Mouse (Mus musculus): Measurements from ENCODE around the gene Ldlrad3. TPM values are rescaled to one million over a fixed set of nuclear protein-coding genes. Genes with fewer than 3 reads are reported as not detected.

Ldlrad3 gene
- polyA plus RNA-seq, 1 experiment from 2014 or later: 50.0 TPM

- H3K9ac ChIP-seq (ENCODE audit: low read length): no peak overlapping the region
- no peak for ATAC-seq (ENCODE audit: insufficient read depth, low FRiP score)
- no peak overlapping the region for H3K27ac ChIP-seq (ENCODE audit: low read length)
- H3K27me3 ChIP-seq (ENCODE audit: control insufficient read depth, insufficient read depth, low read length): no peaks in the 10 kb centered on the region
- no peaks in the 10 kb centered on the region for H3K36me3 ChIP-seq (ENCODE audit: control insufficient read depth, insufficient read depth, low read length)
- H3K4me2 ChIP-seq (ENCODE audit: low read depth, low read length): no peak overlapping the region
- no peak overlapping the region for H3K4me3 ChIP-seq (replicated peaks; ENCODE audit: low read length)
- no peaks in the 10 kb centered on the region for H3K4me1 ChIP-seq (ENCODE audit: control insufficient read depth, insufficient read depth, low read length)
- WGBS: 88% methylated on average over 7 of the region's 7 CpGs
- no peaks in the 10 kb centered on the region for H3K9me3 ChIP-seq (replicated peaks; ENCODE audit: control insufficient read depth, low read length)
These were observed 123.2 kb downstream of the Ldlrad3 start for GRCm38 (mm10) chr2:102062861-102063468.

GRCm38 (mm10) chr2:102061921-102062320, 124.3 kb downstream of the Ldlrad3 start:
- Histone ChIP-seq H3K9ac (ENCODE audit: low read length) (no peak overlapping the region), H3K27ac (ENCODE audit: low read length) (no peak overlapping the region), H3K9me3 (replicated peaks; ENCODE audit: control insufficient read depth, low read length) (no peaks in the 10 kb centered on the region), H3K27me3 (ENCODE audit: control insufficient read depth, insufficient read depth, low read length) (no peaks in the 10 kb centered on the region), H3K4me1 (ENCODE audit: control insufficient read depth, insufficient read depth, low read length) (no peaks in the 10 kb centered on the region; the same call in 1 of the 2 replicates), H3K4me2 (ENCODE audit: low read depth, low read length) (no peak overlapping the region), H3K4me3 (replicated peaks; ENCODE audit: low read length) (no peak overlapping the region), H3K36me3 (ENCODE audit: control insufficient read depth, insufficient read depth, low read length) (no peaks in the 10 kb centered on the region)
- ATAC-seq (ENCODE audit: insufficient read depth, low FRiP score): no peak
- WGBS: 78% methylated on average over 8 of the region's 8 CpGs

- H3K9ac ChIP-seq (ENCODE audit: low read length): no peak overlapping the region
- 85% methylated on average over 12 of the region's 12 CpGs for WGBS
- H3K27me3 ChIP-seq (ENCODE audit: control insufficient read depth, insufficient read depth, low read length): no peaks in the 10 kb centered on the region
- H3K27ac ChIP-seq (ENCODE audit: low read length): no peak overlapping the region; the same call in 1 of the 2 replicates
- H3K36me3 ChIP-seq (ENCODE audit: control insufficient read depth, insufficient read depth, low read length): no peaks in the 10 kb centered on the region
- H3K4me2 ChIP-seq (ENCODE audit: low read depth, low read length): no peak overlapping the region
- no peak for ATAC-seq (ENCODE audit: insufficient read depth, low FRiP score)
- H3K4me1 ChIP-seq (ENCODE audit: control insufficient read depth, insufficient read depth, low read length): no peaks in the 10 kb centered on the region; the same call in 1 of the 2 replicates
- H3K4me3 ChIP-seq (replicated peaks; ENCODE audit: low read length): no peak overlapping the region
- no peaks in the 10 kb centered on the region for H3K9me3 ChIP-seq (replicated peaks; ENCODE audit: control insufficient read depth, low read length)
These were observed 128.4 kb downstream of the Ldlrad3 start for GRCm38 (mm10) chr2:102057746-102058145.

- Histone ChIP-seq H3K4me3 (replicated peaks; ENCODE audit: low read length) (no peak overlapping the region), H3K9ac (ENCODE audit: low read length) (no peak overlapping the region), H3K27me3 (ENCODE audit: control insufficient read depth, insufficient read depth, low read length) (no peaks in the 10 kb centered on the region), H3K36me3 (ENCODE audit: control insufficient read depth, insufficient read depth, low read length) (no peaks in the 10 kb centered on the region), H3K9me3 (replicated peaks; ENCODE audit: control insufficient read depth, low read length) (no peaks in the 10 kb centered on the region), H3K4me1 (ENCODE audit: control insufficient read depth, insufficient read depth, low read length) (no peaks in the 10 kb centered on the region; the same call in 1 of the 2 replicates), H3K27ac (ENCODE audit: low read length) (peak overlapping the region; percentile 46), H3K4me2 (ENCODE audit: low read depth, low read length) (no peak overlapping the region)
- ATAC-seq (ENCODE audit: insufficient read depth, low FRiP score): 0 out of 2 replicates have a peak, but pooled peaks have one; percentile 13
- WGBS: 36% methylated on average over 9 of the region's 9 CpGs
These were observed 129.0 kb downstream of the Ldlrad3 start for GRCm38 (mm10) chr2:102057029-102057685.

DNA sequence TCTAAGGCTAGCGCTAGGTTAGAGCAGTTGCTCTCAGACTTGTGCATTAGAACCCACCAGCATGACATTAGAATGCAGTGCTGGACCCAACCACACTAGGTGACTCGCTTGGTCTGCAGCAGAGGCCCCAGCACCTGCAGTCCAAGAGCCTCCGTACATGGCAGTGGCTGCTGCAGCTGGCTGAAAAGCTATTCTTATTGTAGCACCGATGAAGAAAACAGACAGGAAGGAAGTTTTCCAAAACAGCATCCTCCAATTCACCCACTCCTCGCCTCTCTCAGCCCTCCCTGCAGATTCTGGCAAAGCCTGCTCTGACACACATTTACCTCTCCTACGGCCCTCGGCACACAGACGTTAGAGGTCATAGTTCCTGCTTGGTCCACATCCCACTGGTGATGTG, 130.0 kb downstream of the Ldlrad3 start:
- no peak overlapping the region for H3K27ac ChIP-seq (ENCODE audit: low read length)
- WGBS: 78% methylated on average over 8 of the region's 8 CpGs
- H3K4me3 ChIP-seq (replicated peaks; ENCODE audit: low read length): no peak overlapping the region
- H3K36me3 ChIP-seq (ENCODE audit: control insufficient read depth, insufficient read depth, low read length): no peaks in the 10 kb centered on the region
- no peaks in the 10 kb centered on the region; the same call in 1 of the 2 replicates for H3K4me1 ChIP-seq (ENCODE audit: control insufficient read depth, insufficient read depth, low read length)
- no peaks in the 10 kb centered on the region for H3K27me3 ChIP-seq (ENCODE audit: control insufficient read depth, insufficient read depth, low read length)
- no peak overlapping the region for H3K4me2 ChIP-seq (ENCODE audit: low read depth, low read length)
- no peak overlapping the region for H3K9ac ChIP-seq (ENCODE audit: low read length)
- no peaks in the 10 kb centered on the region for H3K9me3 ChIP-seq (replicated peaks; ENCODE audit: control insufficient read depth, low read length)
- no peak for ATAC-seq (ENCODE audit: insufficient read depth, low FRiP score)

DNA sequence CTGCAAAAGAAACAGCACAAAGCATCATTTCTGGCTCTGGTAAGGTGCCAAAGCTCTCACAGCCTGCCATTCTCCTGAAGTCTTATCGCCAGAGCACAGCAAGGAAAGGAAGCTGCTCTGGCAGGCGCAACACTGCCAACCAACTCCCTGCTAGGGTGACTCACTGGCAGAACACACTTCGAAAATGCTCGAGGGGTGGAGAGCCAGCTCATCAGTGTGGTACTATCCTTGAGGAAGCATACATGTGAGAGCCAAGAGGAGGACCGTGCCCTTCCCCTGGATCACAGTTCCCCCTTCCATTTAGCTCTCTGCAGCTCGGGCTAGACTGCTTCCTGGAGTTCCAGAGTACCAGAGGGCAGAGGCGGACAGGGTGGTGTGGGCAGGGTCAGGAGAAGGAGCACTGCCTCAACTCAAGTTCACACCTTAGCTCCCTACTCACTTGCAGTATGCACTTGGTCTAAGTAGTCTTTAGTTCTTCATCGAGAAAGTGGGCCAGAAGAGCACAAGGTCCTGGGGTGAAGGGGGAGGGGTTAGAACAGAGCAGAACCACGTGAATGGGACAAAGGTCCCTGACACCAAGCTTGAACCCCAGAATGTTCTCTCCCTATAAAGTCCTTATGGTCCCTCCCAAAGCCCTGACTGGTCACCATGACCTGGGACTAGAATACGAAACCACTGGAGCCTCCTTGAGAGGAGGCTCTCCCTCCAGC, 133.1 kb downstream of the Ldlrad3 start:
- Histone ChIP-seq H3K27me3 (ENCODE audit: control insufficient read depth, insufficient read depth, low read length) (no peaks in the 10 kb centered on the region), H3K9ac (ENCODE audit: low read length) (no peak overlapping the region), H3K36me3 (ENCODE audit: control insufficient read depth, insufficient read depth, low read length) (no peaks in the 10 kb centered on the region), H3K9me3 (replicated peaks; ENCODE audit: control insufficient read depth, low read length) (no peaks in the 10 kb centered on the region), H3K27ac (ENCODE audit: low read length) (no peak overlapping the region), H3K4me3 (replicated peaks; ENCODE audit: low read length) (no peak overlapping the region), H3K4me2 (ENCODE audit: low read depth, low read length) (no peak overlapping the region), H3K4me1 (ENCODE audit: control insufficient read depth, insufficient read depth, low read length) (peaks cover 2% of the 10 kb centered on the region; the same call in 1 of the 2 replicates)
- 76% methylated on average over 10 of the region's 10 CpGs for WGBS
- ATAC-seq (ENCODE audit: insufficient read depth, low FRiP score): peak; percentile 52; the same call in 1 of the 2 replicates

DNA sequence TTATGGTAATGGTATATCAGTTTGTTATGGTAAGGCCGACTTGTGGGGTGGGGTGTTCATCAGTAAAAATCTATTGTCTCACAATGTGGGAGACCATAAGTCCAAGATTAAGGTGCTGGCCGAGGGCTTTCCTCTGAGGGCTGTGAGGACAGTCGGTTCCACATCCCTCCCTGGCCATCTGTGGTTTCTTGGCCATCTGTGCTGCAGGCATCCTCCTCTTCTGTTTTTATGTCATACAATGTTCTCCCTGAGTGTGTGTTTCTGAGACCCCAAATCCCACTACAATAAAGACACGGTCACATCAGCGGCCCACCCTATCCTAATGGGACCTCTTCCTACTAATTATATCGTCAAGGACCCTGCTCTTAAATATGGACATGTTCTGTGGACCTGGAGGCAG, 133.8 kb downstream of the Ldlrad3 start:
- H3K4me1 ChIP-seq (ENCODE audit: control insufficient read depth, insufficient read depth, low read length): peaks cover 2% of the 10 kb centered on the region; the same call in 1 of the 2 replicates
- H3K27me3 ChIP-seq (ENCODE audit: control insufficient read depth, insufficient read depth, low read length): no peaks in the 10 kb centered on the region
- H3K27ac ChIP-seq (ENCODE audit: low read length): no peak overlapping the region
- ATAC-seq (ENCODE audit: insufficient read depth, low FRiP score): no peak
- H3K4me3 ChIP-seq (replicated peaks; ENCODE audit: low read length): no peak overlapping the region
- no peak overlapping the region for H3K9ac ChIP-seq (ENCODE audit: low read length)
- 89% methylated on average over 6 of the region's 6 CpGs for WGBS
- no peak overlapping the region for H3K4me2 ChIP-seq (ENCODE audit: low read depth, low read length)
- H3K36me3 ChIP-seq (ENCODE audit: control insufficient read depth, insufficient read depth, low read length): no peaks in the 10 kb centered on the region
- H3K9me3 ChIP-seq (replicated peaks; ENCODE audit: control insufficient read depth, low read length): no peaks in the 10 kb centered on the region

GRCm38 (mm10) chr2:102049866-102050550, 136.2 kb downstream of the Ldlrad3 start:
- Histone ChIP-seq H3K27ac (ENCODE audit: low read length) (no peak overlapping the region), H3K27me3 (ENCODE audit: control insufficient read depth, insufficient read depth, low read length) (no peaks in the 10 kb centered on the region), H3K9ac (ENCODE audit: low read length) (no peak overlapping the region), H3K4me2 (ENCODE audit: low read depth, low read length) (no peak overlapping the region), H3K4me3 (replicated peaks; ENCODE audit: low read length) (no peak overlapping the region), H3K36me3 (ENCODE audit: control insufficient read depth, insufficient read depth, low read length) (no peaks in the 10 kb centered on the region), H3K4me1 (ENCODE audit: control insufficient read depth, insufficient read depth, low read length) (peaks cover 2% of the 10 kb centered on the region; the same call in 1 of the 2 replicates), H3K9me3 (replicated peaks; ENCODE audit: control insufficient read depth, low read length) (no peaks in the 10 kb centered on the region)
- WGBS: 57% methylated on average over 10 of the region's 10 CpGs
- no peak for ATAC-seq (ENCODE audit: insufficient read depth, low FRiP score)

Data from stomach, embryonic 16.5 days (tissue).